Mouse (Mus musculus): ENCODE measurements around the gene Dcun1d1. TPM values are rescaled to one million over a fixed set of nuclear protein-coding genes. Genes with fewer than 3 reads are reported as not detected.

Gene Dcun1d1
- total and polyA plus RNA-seq, 3 experiments, result 32.6 to 72.4 (median 42.3) TPM

DNA sequence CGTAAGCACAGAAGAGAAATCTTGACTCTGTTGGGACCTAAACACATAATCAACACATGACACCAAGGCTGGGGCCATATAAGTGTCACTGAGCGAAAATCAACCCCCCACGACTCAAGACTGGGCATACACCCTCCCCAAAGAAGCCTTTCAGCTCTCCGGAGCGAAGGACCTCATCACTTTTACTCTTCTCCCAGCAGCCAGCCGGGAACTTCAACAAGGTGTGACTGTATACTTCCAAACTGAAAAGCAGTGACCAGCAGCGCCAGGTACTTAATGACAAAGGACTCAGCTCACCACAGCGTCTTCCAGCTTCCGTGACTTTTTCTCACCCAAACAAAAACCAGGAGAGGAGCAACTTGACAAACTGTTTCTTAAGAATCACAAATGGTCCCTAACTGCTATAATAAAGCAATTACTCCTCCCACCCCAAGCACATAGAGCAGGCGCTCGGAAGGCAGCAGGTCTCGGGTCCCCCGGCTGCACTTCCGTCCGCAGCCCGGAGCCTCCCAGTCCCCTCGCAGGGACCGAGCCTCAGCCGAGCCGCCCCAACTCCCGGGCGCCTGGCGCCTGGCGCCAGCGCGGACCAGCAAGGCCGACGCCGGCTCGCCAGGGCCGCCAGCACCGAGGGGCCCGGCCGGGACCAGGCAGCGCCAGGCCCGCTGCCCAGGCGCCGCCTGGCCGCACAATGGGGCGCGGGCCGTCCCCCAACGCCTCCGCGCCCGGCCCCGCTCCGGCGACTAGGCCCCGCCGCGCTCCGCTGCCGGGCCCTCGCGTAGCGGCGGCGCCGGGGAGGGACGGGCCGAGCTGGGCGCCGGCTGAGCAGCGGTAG is 5.1 kb downstream of the Dcun1d1 start:
- peak overlapping the region; percentile 92 for H3K4me2 ChIP-seq (ENCODE audit: insufficient read depth, low read depth, poor library complexity, severe bottlenecking)
- DNase-seq (ENCODE audit: extremely low read depth), result peak; percentile 56
- H3K36me3 ChIP-seq (replicated peaks in 1 of 2; ENCODE audit: control insufficient read depth in 1 of 2, insufficient read depth in 1 of 2, low read length in 1 of 2), result peaks cover 2 to 26% of the 10 kb centered on the region in 2 experiments
- in situ Hi-C loops (cut with MboI; ENCODE audit: low pct_ligation_motif_present, low pct_unique_long_range_greater_than_20kb, low sequenced_read_pairs), result no loop called here
- peak overlapping the region; percentile 85 for H3K9ac ChIP-seq (ENCODE audit: insufficient read depth, low read depth)
- peak overlapping the region; percentile 80 to 86 (median 85) for H3K4me3 ChIP-seq (replicated peaks in 1 of 3; ENCODE audit: low read depth in 2 of 3, low read length in 2 of 3, poor library complexity in 1 of 3)
- dilution Hi-C loops (cut with MboI; ENCODE audit: extremely low pct_ligation_motif_present, extremely low pct_unique_long_range_greater_than_20kb, low sequenced_read_pairs), result no loop called here
- H3K27ac ChIP-seq (ENCODE audit: insufficient read depth, low read depth), result no peak overlapping the region
- H3K9me3 ChIP-seq (replicated peaks; ENCODE audit: low read length), result no peaks in the 10 kb centered on the region
- H3K4me1 ChIP-seq (ENCODE audit: control insufficient read depth in 1 of 2, insufficient read depth in 2 of 2), result peaks cover 10 to 33% of the 10 kb centered on the region in 2 experiments
- no peaks in the 10 kb centered on the region for H3K27me3 ChIP-seq (replicated peaks)
- 0 out of 2 replicates have a peak, but pooled peaks have one; percentile 10 for TF ChIP-seq TCF12 (IDR thresholded peaks at IDR 0.05; ENCODE audit: low read depth, low read length)
- no peak for TF ChIP-seq IRF4 (IDR thresholded peaks at IDR 0.05; ENCODE audit: low read depth, low read length)
- TF ChIP-seq UBTF (IDR thresholded peaks at IDR 0.05; ENCODE audit: low read depth, low read length), result peak; percentile 95; the same call in 1 of the 2 replicates
- 0 out of 2 replicates have a peak, but pooled peaks have one; percentile 18 for TF ChIP-seq TBP (conservative IDR thresholded peaks at IDR 0.05; ENCODE audit: low read depth, low read length)
- TF ChIP-seq SIN3A (IDR thresholded peaks at IDR 0.05; ENCODE audit: low read length), result peak; percentile 63
- peak; percentile 71 for TF ChIP-seq HCFC1 (IDR thresholded peaks at IDR 0.05; ENCODE audit: low read depth, low read length)
- no peak for TF ChIP-seq ETS1 (conservative IDR thresholded peaks at IDR 0.05; ENCODE audit: low read depth, low read length)
- no peak for TF ChIP-seq MEF2A (IDR thresholded peaks at IDR 0.05; ENCODE audit: borderline replicate concordance, low read depth, low read length)
- H3K79me2 ChIP-seq (replicated peaks; ENCODE audit: control insufficient read depth, extremely low read depth, insufficient read depth, poor library complexity, severe bottlenecking), result peaks cover 59% of the 10 kb centered on the region

DNA sequence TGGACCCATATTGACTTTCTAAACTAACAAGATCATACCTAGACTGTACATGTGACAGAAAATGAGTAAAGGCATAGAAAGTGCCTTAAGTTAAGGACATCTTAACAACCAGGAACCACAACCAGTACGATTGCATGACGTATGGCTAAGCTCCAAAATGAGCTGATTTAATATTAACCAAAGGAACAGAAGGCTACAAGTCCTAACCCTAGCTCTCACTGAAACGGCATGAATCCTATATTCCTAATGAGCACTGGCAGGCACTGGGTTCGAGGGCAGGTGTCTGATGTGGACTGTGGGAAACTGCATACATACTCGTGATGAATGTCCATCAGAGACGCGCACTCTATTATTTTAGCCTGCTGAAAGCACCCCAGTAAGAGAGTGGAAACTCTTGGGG is 5.9 kb downstream of the Dcun1d1 start:
- peak overlapping the region; percentile 80 to 86 (median 85) for H3K4me3 ChIP-seq (replicated peaks in 1 of 3; ENCODE audit: low read depth in 2 of 3, low read length in 2 of 3, poor library complexity in 1 of 3)
- dilution Hi-C loops (cut with MboI; ENCODE audit: extremely low pct_ligation_motif_present, extremely low pct_unique_long_range_greater_than_20kb, low sequenced_read_pairs) (no loop called here), in situ Hi-C loops (cut with MboI; ENCODE audit: low pct_ligation_motif_present, low pct_unique_long_range_greater_than_20kb, low sequenced_read_pairs) (no loop called here)
- H3K4me2 ChIP-seq (ENCODE audit: insufficient read depth, low read depth, poor library complexity, severe bottlenecking), result peak overlapping the region; percentile 92
- TF ChIP-seq KAT2A (IDR thresholded peaks at IDR 0.05; ENCODE audit: insufficient replicate concordance, low read length) (no peak), JUN (IDR thresholded peaks at IDR 0.05; ENCODE audit: insufficient read depth, low read depth, low read length) (no peak), MAZ (IDR thresholded peaks at IDR 0.05; ENCODE audit: low read depth, low read length) (no peak), BHLHE40 (IDR thresholded peaks at IDR 0.05; ENCODE audit: low read depth, low read length) (no peak), RCOR1 (conservative IDR thresholded peaks at IDR 0.05; ENCODE audit: low read depth, low read length) (no peak), MEF2A (IDR thresholded peaks at IDR 0.05; ENCODE audit: borderline replicate concordance, low read depth, low read length) (no peak), USF1 (IDR thresholded peaks at IDR 0.05; ENCODE audit: low read depth, low read length) (no peak), MAX (IDR thresholded peaks at IDR 0.05; ENCODE audit: low read length) (no peak), MYC (IDR thresholded peaks at IDR 0.05; ENCODE audit: low read depth, low read length) (no peak), MAFK (IDR thresholded peaks at IDR 0.05; ENCODE audit: insufficient replicate concordance, low read length) (no peak), CHD1 (IDR thresholded peaks at IDR 0.05; ENCODE audit: low read depth, low read length) (no peak; the same call in 1 of the 2 replicates)
- H3K27ac ChIP-seq (ENCODE audit: insufficient read depth, low read depth), result no peak overlapping the region; the same call in 1 of the 2 replicates
- no peaks in the 10 kb centered on the region for H3K9me3 ChIP-seq (replicated peaks; ENCODE audit: low read length)
- H3K27me3 ChIP-seq (replicated peaks), result no peaks in the 10 kb centered on the region
- H3K9ac ChIP-seq (ENCODE audit: insufficient read depth, low read depth), result peak overlapping the region; percentile 85
- H3K36me3 ChIP-seq (replicated peaks in 1 of 2; ENCODE audit: control insufficient read depth in 1 of 2, insufficient read depth in 1 of 2, low read length in 1 of 2), result peaks cover 2 to 22% of the 10 kb centered on the region in 2 experiments
- peaks cover 10 to 41% of the 10 kb centered on the region in 2 experiments for H3K4me1 ChIP-seq (ENCODE audit: control insufficient read depth in 1 of 2, insufficient read depth in 2 of 2)
- H3K79me2 ChIP-seq (replicated peaks; ENCODE audit: control insufficient read depth, extremely low read depth, insufficient read depth, poor library complexity, severe bottlenecking), result peaks cover 65% of the 10 kb centered on the region
- DNase-seq (ENCODE audit: extremely low read depth), result no peak

Measured in CH12.LX (cell line).